Mouse (Mus musculus): ENCODE measurements around the gene Fcho1.
"Not testable (repeated sequence)": the region's sequence is repeated elsewhere in the genome, so short reads cannot be mapped to it uniquely, and the experiment has no call there.

Fcho1 gene

GRCm38 (mm10) chr8:71718252-71718651 lies 7.3 kb downstream of the Fcho1 start:
- no peak for DNase-seq (ENCODE audit: low spot score)

DNA sequence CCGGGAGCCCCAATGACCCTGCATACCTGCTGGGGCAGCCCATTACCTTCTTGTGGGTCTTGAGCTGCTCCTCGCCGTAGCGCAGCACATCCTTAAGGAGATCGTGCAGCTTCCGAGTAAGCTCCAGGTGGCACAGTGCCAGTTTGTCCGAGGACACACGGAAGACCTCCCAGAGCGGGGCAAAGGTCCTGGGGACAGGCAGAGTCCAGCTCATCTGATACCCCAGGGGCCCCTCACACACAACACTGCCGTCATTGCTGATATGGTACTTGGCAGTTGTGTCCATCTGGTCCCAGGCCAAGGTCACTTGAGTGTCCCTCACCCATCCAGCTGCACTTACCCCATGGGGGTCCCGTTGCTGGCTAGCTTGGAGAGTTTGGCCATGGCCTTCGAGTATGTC lies 8.4 kb downstream of the Fcho1 start:
- DNase-seq (ENCODE audit: low spot score), result no peak

- no peak for DNase-seq (ENCODE audit: low spot score)
Observed at GRCm38 (mm10) chr8:71716561-71717053, 8.9 kb downstream of the Fcho1 start.

- DNase-seq (ENCODE audit: low spot score), result no peak
Observed at GRCm38 (mm10) chr8:71715531-71715930, 10.0 kb downstream of the Fcho1 start.

DNA sequence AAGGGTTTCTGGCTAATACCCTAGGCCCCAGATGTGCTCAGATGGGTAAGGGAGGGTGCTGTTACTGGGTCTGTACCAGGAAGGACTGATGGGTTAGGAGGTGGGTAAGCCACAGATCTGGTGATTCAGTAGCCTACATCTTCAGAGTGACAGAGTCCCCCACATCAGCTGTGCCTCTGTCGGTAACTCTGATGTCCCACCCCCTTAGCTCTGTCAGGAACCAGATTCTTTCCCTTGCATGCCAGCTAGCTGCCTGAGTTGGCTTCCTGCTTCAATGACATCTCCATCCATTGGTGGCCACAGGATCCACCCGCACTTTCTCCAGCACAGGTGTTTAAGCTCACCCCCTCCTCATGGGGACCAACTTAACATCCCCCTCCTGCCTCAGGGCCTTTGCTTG lies 13.9 kb downstream of the Fcho1 start:
- DNase-seq (ENCODE audit: low spot score), result no peak

DNA sequence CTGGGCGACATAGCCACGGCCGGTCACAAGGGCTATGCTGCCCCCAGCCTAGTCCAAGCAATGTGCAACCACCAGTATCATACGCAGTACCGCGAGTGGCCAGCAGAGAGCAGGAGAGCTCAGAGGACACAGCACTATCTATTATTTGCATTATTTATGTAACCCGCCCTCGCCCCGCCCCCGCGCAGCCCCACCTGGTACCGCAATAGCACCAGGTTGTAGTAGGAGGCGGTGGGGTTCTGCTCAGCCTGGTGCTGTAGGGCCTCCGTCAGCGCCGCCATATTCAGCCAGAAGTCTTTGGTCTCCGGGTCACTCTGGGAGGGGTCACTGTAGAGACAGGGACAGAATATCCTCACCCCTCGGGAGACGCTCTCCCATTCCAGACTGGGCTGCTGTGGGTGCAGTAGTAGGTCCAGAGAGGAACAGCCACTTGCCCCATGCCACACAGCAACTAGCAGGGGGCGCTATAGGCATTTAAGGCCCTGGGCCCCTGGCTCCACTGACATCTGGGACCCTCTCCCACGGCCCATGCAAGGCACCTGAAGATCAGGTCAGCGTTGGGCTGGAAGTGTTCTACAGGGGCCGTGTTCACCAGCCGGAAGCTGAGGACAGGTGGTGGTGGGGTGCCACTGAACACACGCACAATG lies 15.6 kb downstream of the Fcho1 start:
- peak; percentile 88 for DNase-seq (ENCODE audit: low spot score)

- DNase-seq (ENCODE audit: low spot score), result no peak
Observed at GRCm38 (mm10) chr8:71709134-71709799, 16.2 kb downstream of the Fcho1 start.

DNA sequence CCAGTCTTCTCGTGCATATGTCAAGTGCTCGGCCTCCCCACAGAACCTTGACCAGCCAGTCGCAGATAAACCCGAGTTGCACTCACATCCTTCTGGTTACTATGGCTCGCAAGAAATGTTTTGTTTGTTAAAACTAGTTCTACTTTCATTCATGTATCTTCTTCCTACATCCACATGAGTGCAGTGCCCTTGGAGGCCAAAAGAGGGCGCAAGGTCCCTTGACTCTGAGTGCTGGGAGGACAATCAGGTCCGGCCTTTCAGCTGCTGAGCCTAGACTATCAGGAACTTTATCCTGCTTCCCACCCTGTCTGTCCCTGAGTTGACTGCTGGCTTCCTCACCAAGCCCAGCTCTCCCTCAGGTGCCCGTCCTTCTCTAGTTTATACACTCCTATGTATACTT lies 17.6 kb downstream of the Fcho1 start:
- no peak for DNase-seq (ENCODE audit: low spot score)

- not testable (repeated sequence) for DNase-seq (ENCODE audit: low spot score)
Observed at GRCm38 (mm10) chr8:71703400-71703799, 22.1 kb downstream of the Fcho1 start.

DNA sequence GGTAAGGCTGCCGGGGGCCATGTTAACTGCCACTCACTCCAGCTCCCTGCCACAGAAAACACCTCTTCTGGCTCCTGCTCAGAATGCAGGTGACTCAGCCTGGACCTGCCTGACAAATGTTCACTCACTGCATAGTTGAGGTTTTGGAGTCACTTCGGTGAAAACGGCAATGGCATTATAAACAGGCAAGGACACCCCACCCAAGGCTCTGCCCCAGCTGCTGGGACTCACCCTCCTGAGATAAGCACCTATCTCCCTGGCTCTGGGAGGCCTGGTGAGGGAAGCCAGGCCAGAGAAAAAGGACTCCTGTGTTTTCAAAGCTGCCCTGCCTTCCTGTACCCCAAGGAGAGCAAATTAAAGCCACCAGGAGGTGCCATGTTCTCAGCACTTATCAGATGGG lies 22.6 kb downstream of the Fcho1 start:
- DNase-seq (ENCODE audit: low spot score), result no peak

- no peak for DNase-seq (ENCODE audit: low spot score)
Observed at GRCm38 (mm10) chr8:71702087-71702432, 23.5 kb downstream of the Fcho1 start.

- no peak for DNase-seq (ENCODE audit: low spot score)
Observed at GRCm38 (mm10) chr8:71701414-71702086, 24.0 kb downstream of the Fcho1 start, which contains the start of gene B3gnt3. Gene B3gnt3, minus strand, starts transcription at chr8:71701789.

DNA sequence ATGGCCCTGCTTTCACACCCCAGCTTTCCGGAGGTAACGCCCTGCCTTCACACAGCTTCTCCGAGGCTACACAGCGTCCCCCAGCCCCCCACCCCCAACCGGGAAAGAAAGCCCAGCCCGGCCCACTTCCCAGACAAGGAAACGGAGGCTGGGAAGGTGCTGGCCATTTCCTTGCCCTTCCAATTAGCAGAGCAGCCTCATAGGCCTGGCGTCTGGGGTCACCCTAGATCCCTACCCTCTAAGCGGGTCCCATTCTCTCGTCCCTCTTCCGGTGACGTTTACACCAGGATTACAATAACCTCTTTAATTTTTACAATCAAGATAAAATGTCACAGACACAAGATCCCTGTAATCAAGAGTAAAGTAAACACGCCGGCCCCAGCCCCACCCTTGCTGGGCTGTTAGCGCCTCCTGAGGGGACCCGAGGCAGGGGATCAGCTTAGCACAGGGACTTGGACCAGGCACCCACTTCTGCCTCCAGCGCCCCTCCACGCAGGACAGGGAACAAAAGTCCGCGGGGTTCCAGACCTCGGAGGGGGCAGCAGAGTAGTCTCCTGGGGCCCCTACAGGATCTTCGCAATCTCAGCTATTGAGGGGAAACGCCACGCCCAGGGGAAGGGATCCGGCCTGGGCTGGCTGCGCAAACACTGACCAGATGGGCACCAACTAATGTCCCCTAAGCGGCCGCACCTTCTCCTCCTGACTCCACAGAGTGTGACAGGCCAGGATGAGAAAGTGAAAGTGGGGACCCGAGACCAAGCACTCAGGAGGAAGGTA lies 24.8 kb downstream of the Fcho1 start:
- DNase-seq (ENCODE audit: low spot score), result no peak

DNA sequence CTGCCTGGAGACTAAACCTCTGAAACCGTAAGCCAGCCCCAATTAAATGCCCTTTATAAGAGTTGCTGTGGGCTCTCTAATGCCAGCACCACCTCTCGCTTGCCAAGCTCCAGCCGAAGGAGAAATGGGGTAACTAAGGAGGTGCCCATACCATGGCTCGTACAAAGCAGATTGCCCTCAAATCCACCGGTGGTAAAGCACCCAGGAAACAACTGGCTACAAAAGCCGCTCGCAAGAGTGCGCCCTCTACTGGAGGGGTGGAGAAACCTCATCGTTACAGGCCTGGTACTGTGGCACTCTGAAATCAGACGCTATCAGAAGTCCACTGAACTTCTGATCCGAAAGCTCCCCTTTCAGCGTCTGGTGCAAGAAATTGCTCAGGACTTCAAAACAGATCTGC lies 30.1 kb downstream of the Fcho1 start:
- not testable (repeated sequence) for DNase-seq (ENCODE audit: low spot score)

- no peak for DNase-seq (ENCODE audit: low spot score)
Observed at GRCm38 (mm10) chr8:71693166-71694041, 32.1 kb downstream of the Fcho1 start.

GRCm38 (mm10) chr8:71692509-71692908 lies 33.0 kb downstream of the Fcho1 start:
- no peak for DNase-seq (ENCODE audit: low spot score)

GRCm38 (mm10) chr8:71689028-71689427 lies 36.5 kb downstream of the Fcho1 start, which contains the start of gene Insl3:
Gene Insl3, plus strand, starts transcription at chr8:71689214.
- DNase-seq (ENCODE audit: low spot score), result no peak

DNA sequence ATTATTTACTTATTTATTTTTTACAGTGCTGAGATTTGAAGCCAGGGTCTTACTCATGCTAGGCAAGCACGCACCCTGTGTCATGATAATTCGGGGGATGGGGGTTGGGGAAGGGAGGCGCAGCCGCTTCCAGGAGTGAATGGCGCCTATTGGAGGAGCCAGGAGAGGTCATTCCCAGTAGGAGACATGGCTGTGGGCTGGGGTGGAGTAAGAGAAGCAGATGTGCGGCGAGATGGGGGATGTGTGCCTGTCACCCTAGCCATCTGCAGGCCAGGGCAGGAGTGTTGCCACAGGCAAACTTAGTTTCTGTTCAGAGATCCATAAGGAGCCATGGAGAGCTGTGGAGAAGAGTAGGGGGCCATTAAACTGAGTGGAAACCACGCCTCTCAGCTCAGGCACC lies 37.9 kb downstream of the Fcho1 start:
- no peak for DNase-seq (ENCODE audit: low spot score)

DNA sequence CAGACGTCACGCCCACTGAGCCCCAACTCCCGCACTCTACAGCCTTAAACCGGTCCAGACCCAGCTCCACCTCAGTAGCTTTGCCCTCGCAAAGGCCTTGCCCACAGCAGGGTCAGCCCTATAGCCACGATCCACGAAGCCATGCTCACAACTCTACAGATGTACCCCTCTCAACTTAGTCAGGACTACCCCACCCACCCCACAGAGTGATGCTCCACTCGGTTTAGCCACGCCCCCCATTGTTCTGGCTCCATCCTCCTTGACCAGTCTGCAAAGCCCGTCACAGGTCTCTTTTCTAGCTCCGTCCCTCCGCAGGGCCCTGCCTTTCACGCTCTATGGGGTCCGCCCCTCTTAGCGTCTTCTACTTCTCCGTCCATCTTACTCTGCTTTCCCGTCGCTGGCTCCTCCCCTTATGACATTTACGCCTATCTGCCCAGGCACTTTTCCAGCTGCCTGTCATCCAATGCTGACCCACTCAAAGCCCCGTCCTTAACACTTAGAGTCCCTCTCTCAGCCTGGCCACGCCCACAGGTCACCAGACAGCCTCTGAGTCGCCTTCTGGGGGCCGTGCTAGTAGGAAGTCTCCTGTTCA lies 39.3 kb downstream of the Fcho1 start:
- DNase-seq (ENCODE audit: low spot score), result no peak

GRCm38 (mm10) chr8:71685573-71685972 lies 39.9 kb downstream of the Fcho1 start:
- DNase-seq (ENCODE audit: low spot score), result no peak

- DNase-seq (ENCODE audit: low spot score), result no peak
Observed at GRCm38 (mm10) chr8:71684701-71685100, 40.8 kb downstream of the Fcho1 start.
